Mouse (Mus musculus): ENCODE results near the gene Adad2.

Gene Adad2

DNA sequence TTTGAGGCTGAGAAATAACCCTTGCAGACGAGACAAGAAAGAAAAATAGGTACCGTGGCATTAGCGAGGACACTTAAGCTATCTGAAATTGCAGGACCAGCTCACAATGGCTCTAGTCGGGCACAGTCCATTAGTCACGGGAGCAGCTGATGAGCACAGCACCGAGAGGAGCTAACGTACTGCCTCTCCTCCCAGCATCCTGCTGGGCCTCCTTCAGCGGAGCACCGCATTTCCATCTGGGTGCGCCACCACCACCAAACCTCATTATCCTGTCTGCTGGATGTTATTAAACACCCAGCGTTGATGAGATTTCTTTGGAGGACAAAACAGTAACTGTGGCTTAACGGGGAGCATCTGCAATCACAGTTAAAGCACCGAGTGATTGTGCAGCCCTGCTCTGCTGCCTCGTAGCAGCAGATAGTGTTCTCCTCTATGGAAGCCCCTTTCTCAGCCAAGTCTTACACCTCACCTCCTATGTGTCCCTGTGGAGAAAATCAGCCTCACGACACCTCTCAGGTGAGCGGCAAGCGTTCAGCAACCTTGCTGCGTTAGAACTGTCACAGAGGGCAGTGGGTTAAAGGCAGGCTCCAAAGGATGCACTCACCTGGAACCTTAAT, 32.5 kb downstream of the Adad2 start:
- CTCF ChIA-PET, result interaction anchor here in 3 of 4 experiments (0.9 to 1.8 kb wide), 9 partner anchors 12 to 233 kb away, joined by 3 to 10 read pairs (median 4); no protein-coding TSS in a partner anchor
- POLR2A ChIA-PET, result interaction anchor here in 2 of 4 experiments (1.2 to 1.8 kb wide), 3 partner anchors 24 to 87 kb away, joined by 3 to 5 read pairs (median 4); partner anchors contain the start of gene Mbtps1 (in 2 of the 2)

DNA sequence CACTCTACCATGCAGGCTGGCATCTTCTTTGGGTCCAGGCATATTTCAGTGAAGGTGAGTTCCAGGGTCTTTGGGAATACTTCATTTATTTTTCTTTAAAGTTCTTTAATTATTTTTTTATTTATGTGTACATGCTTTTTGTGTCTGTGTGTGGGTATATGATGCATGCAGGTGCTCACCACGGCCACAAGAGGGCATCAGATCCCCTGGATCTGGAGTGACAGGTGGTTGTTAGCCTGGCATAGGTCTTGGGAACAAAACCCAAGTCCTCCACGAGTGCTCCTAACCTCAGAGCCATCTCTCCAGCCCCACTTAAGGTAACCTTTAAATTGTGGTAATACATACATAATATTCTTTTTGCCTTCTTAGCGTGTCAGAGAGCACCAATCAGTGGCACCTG, 33.6 kb downstream of the Adad2 start:
- POLR2A ChIA-PET, result no interaction called here
- CTCF ChIA-PET, result interaction anchor here in 2 of 4 experiments (0.6 to 1.3 kb wide), 3 partner anchors 30 to 595 kb away, joined by 3 to 4 read pairs (median 3); no protein-coding TSS in a partner anchor

DNA sequence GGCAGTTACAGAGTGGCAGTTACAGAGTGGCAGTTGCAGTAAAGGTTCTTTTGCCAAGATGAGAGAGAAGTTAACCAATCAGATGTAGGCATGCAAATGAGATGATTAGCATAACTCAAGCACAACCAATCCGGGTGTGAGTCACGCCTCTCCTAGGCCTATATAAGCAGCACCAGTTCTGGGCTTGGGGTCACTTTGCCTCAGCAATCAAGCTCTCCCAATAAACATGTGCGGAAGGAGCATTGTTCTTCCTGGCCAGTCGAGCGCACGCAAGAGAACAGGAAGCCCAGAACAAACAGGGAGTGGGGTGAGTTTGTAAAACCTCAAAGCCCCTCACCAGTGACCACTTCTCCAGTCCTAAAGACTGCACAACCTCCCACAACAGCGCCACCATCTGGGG, 34.3 kb downstream of the Adad2 start:
- CTCF ChIA-PET, result interaction anchor here (0.6 to 1.5 kb wide), 4 partner anchors 22 to 234 kb away, joined by 3 read pairs; no protein-coding TSS in a partner anchor
- POLR2A ChIA-PET, result interaction anchor here in 1 of 4 experiments (1.2 kb wide), 1 partner anchor 88 kb away, joined by 3 read pairs; the partner anchor contains the start of gene Mbtps1

DNA sequence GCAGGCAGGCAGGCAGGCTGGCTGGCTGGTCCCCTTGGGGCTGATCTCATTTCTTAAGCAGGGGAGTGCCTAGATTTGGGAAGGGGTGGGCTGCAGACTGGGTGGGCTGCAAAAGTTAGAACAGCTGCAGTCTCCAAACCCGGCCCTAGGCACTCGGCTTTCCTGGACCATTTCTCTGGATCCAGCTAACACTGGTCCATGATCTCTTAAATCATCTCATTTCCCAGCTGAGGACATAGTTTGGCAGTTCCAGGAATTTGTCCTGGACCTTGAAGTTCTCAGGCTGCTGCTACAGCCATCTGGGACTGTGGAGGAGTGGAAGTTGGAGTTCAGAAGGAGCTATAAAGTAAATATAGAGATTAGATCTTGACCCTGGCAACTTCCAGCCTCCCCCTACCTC, 38.8 kb downstream of the Adad2 start:
- POLR2A ChIA-PET, result interaction anchor here in 2 of 4 experiments (0.6 to 1.1 kb wide), 4 partner anchors 93 to 250 kb away, joined by 3 to 4 read pairs (median 3); partner anchors contain the start of gene Mbtps1 (in 1 of the 2)

DNA sequence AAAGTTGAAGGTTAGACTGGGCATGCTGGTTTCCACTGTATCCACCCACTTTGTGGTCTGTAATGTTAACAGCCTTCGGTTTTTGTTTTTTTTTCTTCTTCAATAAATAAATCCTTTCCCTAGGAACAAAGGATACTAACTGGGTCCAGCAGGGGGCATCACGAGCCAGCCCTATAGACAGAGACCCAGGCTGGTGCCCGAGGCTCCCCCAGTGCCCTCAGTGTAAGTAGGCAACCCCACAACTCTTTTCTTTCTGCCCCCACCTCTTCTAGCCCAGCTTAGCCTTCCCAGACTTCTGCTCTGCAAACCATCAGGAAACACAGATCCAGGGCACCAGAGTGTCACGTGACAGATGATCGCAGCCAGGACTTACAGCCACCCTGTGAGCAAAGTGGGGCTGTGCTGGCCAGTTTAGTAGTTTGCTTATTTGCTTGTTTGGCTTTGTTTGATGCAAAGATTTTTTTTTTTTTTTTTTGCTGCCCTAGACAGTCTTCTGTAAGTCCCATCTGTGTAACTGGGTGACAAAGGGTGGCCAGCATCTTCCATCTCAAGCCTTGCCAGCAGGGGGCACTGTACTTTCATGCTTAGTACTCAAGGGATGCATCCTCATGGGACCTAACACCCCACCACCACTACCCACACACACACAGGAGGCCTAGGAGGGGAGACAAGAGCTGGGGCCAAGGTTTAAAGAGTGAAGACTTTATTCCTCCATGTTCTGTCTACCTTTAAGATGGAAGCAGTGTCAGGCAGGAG, 44.3 kb downstream of the Adad2 start:
- ChIA-PET CTCF (interaction anchor here (0.6 to 6.9 kb wide), 18 partner anchors 12 to 276 kb away, joined by 3 to 54 read pairs (median 4); partner anchors contain the start of gene Kcng4 (in 1 of the 4)), POLR2A (interaction anchor here in 1 of 4 experiments (0.7 kb wide), 1 partner anchor 651 kb away, joined by 3 read pairs; no protein-coding TSS in a partner anchor)

More for the DNA sequence above, 38.8 kb downstream of the Adad2 start:
- CTCF ChIA-PET, result interaction anchor here in 2 of 4 experiments (0.6 to 3.3 kb wide), 5 partner anchors 18 to 1468 kb away, joined by 4 to 9 read pairs (median 4); no protein-coding TSS in a partner anchor

DNA sequence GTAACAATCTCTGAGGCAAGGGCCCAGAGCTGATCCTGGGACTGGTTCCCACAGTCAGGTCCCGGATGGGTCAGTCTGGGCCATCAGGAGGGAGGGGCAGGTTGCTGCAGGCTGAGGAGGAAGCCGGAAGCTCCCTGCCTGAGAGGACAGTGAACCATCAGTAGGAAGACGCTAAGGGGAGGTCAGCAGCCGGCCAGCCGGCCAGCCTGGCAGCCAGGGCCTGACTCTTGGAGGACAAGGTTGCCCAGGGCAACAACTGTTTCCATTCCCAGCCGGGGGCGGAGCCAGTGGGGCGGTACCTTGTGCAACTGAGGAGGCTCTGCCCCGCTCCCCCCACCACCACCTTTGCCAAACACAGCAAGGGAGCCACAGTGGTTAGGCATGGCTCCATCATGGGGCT, 48.5 kb downstream of the Adad2 start:
- POLR2A ChIA-PET, result interaction anchor here in 1 of 4 experiments (1.9 kb wide), 1 partner anchor 10 kb away, joined by 5 read pairs; no protein-coding TSS in a partner anchor
- CTCF ChIA-PET, result interaction anchor here in 3 of 4 experiments (0.7 to 6.9 kb wide), 8 partner anchors 8 to 249 kb away, joined by 3 to 54 read pairs (median 4); no protein-coding TSS in a partner anchor

DNA sequence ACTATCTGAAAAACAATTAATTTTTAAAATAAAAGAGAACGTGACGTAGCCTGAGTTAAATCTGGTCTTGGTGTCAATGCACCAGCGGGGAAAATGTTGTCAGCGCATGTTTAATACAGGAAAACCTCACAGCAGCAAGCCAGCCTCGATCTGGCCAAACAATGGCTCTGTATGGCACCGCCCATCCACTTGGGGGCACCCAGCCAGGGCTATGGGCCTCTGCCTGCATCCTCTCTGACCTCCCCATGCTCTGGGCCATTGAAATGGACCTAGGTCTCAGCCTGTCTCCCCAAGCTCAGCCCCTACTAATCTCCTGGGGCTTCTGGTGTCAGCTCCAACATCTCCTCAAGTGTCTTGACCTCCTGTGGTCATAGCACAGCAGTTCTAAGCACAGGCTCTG, 49.3 kb downstream of the Adad2 start:
- ChIA-PET CTCF (interaction anchor here in 2 of 4 experiments (1.0 to 6.9 kb wide), 8 partner anchors 8 to 249 kb away, joined by 3 to 54 read pairs (median 4); no protein-coding TSS in a partner anchor), POLR2A (interaction anchor here in 1 of 4 experiments (0.5 kb wide), 1 partner anchor 481 kb away, joined by 4 read pairs; no protein-coding TSS in a partner anchor)

DNA sequence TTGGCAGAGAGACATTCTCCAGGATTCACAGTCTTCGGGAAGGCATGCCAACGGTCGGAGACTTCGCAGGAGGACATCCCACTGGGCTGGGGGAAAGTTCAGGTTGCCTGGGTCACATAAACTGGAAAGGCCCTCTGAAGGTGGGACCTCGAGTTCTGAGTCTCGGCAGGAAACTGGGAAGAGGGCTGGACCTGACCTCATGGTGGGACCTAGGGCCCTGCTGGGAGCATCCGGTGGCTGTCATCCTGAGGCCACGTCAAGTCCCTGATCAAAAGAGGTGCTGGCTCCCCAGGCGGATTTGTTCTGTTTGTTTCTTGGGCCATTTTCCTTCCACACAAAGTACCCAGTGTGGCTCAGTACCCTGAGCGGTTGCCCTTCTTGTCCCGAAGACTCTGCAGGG, 50.9 kb downstream of the Adad2 start:
- POLR2A ChIA-PET, result no interaction called here
- CTCF ChIA-PET, result interaction anchor here in 1 of 4 experiments (1.9 kb wide), 1 partner anchor 13 kb away, joined by 7 read pairs; no protein-coding TSS in a partner anchor

DNA sequence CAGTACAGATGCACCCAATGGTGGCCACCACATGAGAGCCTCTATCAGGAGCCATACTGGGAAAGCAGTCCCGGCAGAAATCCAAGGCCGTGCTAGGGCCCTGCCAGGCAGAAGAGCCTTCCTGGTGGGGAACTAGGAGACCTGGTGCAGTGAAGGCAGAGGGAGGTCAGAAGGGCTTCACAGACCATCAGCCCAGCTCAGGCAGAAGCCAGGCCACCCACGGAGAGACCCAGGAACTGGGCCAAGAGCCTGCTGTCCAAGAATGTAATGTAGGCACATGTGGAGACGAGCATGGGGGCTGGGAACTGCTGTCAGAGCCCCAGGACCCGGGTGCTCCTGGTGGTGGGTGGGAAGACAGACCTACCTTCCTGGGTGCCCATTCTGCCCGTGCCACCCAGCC, 52.7 kb downstream of the Adad2 start:
- ChIA-PET CTCF (interaction anchor here in 1 of 4 experiments (0.6 to 1.9 kb wide), 2 partner anchors 11 to 23 kb away, joined by 7 read pairs; no protein-coding TSS in a partner anchor), POLR2A (no interaction called here)
